Mouse (Mus musculus) heart, postnatal 10 days (tissue): ENCODE measurements around the gene Cpsf3. TPM values are rescaled to one million over a fixed set of nuclear protein-coding genes. Genes with fewer than 3 reads are reported as not detected.
A peak's percentile ranks its signal among the peaks of the same experiment; 100 is the strongest.

Source experiments
- DNase-seq, 2 experiments: peaks; one replicate each; pipeline ENCODE4 v3.0.0; 2021
- intact Hi-C: fragments of 180-260 bp; cut with DNase I; formaldehyde crosslinking; loops from one replicate; pipeline ENCODE4 v1.15.1; 2025
- total RNA-seq, 2 experiments: library from RNA; stranded (reverse); gene quantifications; 2 replicates each; pipeline ENCODE4 v1.2.3; 2021

The Cpsf3 gene
- total RNA-seq, 2 experiments from 2014 or later, result 42.9 to 46.0 TPM

GRCm38 (mm10) chr12:21286712-21287650 lies 1.8 kb downstream of the Cpsf3 start:
- DNase-seq, result peak; percentile 28 to 29
- intact Hi-C loops, result loop anchor here (1.0 kb wide), 1 partner anchor 130 kb away; the partner anchor contains the start of gene Ywhaq

DNA sequence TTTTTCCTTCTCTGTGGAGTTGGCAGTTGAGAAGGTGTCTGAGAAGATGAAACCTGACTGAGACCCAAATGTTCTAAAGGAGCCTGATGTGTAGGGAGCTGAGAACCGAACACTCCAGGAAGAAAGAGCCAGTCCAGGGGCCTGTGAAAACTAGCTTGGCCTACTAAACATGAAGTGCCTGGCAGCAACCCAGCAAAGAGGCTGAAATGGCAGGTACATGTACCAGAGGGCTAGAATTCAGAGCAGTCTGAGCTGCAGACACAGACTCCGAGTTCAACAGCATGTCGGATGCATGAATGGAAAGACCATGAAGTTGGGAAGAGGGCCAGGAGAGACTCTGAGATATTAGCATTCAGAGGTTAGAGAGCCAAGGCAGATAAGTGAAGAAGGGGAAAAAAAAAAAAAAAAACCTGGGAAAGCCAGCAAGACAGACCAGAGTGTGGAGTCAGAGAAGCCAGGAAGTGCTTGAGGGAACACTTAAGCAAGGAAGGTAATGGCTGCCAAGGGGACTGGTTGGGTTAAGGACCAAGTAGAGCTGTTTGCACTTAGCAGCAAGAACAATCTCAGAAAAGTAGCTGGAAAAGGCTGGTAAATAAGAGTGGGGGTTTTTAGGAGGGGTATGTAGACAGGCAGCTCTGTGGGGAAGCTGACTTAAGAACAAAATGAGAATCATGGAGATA lies 3.7 kb downstream of the Cpsf3 start:
- intact Hi-C loops, result no loop called here
- DNase-seq, result no peak

GRCm38 (mm10) chr12:21289651-21290050 lies 4.5 kb downstream of the Cpsf3 start:
- DNase-seq, result no peak

GRCm38 (mm10) chr12:21298856-21299255 lies 13.7 kb downstream of the Cpsf3 start:
- intact Hi-C loops, result no loop called here
- DNase-seq, result no peak

More at GRCm38 (mm10) chr12:21289651-21290050, 4.5 kb downstream of the Cpsf3 start:
- intact Hi-C loops, result no loop called here

- intact Hi-C loops, result no loop called here
- DNase-seq, result peak; percentile 35 to 59
Observed at GRCm38 (mm10) chr12:21301324-21301723, 16.1 kb downstream of the Cpsf3 start.

DNA sequence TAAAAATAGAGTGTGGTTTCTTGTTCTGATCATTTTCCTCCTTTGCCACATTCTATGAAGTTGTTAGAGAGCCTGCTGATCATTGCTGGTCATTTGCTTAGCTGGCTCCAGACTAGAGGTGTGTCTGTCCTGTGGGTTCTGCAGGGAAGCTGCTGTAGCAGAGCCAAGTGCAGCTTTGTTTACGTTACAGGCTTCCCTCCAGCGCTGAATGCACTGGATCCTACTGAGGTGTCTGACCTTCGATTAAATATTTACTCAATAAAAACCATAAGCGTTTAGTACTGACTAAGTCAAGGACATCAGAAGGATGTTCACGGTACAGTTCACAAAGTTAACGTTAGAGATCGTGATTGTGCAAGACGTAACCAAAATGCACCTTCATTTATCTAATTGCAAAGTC lies 16.7 kb downstream of the Cpsf3 start:
- DNase-seq, result no peak
- intact Hi-C loops, result no loop called here

DNA sequence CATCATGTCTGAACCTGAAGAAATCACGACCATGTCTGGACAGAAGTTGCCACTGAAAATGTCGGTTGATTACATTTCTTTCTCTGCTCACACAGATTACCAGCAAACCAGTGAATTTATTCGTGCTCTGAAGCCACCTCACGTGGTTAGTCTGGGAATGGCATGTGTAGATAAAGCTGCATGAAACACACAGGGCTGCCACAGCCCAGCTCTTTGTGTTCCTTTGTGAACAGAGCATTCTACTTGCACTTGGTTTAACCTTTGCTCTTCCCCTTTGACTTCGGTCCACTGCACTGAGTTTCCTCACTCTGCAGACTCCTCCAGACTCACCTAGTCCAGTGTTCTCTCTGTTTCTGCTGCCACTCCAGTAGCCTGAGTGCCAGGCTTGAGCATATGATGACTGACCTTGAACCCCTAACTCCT lies 17.2 kb downstream of the Cpsf3 start:
- peak in 1 of 2 experiments; percentile 15 for DNase-seq
- intact Hi-C loops, result no loop called here

DNA sequence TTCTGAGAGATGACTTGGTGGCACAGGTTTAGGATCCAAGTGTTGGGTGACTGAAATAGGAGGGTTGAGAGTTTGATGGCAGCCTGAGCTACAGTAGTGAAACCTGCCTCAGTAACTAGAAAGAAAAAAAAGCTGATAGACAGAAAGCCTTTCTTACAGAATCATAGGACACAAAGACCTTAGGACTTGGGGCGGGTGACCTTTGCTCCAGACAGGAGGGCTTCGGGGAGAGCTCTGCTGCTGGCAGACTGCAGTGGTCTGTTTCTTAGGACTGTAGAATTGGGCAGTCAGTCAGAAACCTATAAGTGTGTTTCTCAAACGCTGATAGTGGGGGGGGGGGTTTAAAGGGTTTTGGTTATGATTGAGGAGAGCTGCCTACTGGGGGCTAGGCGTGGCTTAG lies 20.6 kb downstream of the Cpsf3 start:
- DNase-seq, result no peak
- intact Hi-C loops, result no loop called here

DNA sequence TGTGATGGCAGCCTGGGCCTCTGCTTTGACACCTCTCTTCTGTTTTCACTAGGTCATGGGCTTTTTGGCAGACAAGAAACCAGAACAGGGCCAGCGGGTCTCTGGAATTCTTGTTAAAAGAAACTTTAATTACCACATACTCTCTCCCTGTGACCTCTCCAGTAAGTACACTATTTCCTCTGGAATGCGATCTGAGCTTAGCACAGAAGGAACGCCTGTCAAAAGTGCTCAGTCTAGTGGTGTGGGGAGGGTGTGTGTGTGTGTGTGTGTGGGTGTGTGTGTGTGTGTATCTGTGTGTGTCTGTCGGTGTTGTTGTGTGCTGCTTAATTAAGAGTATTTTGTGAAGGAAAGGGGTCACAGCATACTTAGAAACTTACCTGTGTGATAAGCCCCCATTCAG lies 21.5 kb downstream of the Cpsf3 start:
- DNase-seq, result no peak
- intact Hi-C loops, result no loop called here

GRCm38 (mm10) chr12:21312201-21312600 lies 27.0 kb downstream of the Cpsf3 start:
- no peak for DNase-seq
- intact Hi-C loops, result loop anchor here (10.0 kb wide), 1 partner anchor 303 kb away; no protein-coding TSS in a partner anchor

DNA sequence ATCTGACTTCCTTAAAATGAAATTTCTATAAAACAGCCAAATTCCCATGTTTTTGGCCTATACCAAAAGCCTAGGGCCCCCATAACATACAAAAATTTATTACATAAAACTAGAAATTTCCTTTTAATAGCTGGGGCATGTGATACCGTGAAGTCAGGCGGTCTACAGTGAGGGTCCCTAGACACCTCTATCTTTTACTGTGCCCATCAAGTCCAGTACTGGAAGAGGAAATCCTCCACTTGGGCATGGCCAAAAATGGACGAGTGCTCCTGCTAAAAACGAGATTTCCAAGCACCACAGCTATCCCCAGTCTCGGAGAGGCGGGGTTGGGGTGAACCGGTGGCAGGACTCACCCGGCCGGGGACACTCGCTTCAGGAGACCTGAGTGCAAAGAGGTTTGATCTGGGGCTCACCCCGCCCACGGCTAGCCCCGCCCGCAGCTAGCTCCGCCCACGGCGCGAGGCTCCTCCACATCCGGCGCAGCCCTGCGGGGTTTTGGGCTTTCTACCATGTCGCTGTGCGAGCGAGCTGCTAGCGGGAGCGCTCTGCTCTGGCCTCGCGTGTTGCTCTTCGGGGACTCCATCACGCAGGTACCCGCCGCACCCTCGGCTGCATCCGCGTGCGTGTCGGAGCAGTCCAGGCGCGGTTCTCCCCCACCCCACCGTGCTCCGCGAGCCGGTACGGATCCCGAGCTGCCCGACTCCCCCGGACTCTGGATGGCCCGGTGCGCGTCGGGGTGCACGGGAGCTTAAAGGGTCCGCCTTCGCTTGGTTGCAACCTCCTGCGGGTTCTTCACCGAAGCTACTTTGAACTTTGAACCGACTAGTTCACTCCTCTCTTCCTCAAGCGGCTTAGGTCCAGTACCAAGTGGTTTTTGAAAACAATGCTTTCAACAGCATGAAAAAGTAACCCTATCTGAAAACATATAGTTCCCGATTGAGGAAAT lies 31.0 kb downstream of the Cpsf3 start, which contains the start of gene Iah1:
Gene Iah1 (plus strand): TSS at position 467 of the 946 bp plus-strand sequence.
- DNase-seq, result peak; percentile 85 to 86
- intact Hi-C loops, result loop anchor here (5.0 to 10.0 kb wide), 3 partner anchors 101 to 389 kb away; partner anchors contain the start of gene Ywhaq

DNA sequence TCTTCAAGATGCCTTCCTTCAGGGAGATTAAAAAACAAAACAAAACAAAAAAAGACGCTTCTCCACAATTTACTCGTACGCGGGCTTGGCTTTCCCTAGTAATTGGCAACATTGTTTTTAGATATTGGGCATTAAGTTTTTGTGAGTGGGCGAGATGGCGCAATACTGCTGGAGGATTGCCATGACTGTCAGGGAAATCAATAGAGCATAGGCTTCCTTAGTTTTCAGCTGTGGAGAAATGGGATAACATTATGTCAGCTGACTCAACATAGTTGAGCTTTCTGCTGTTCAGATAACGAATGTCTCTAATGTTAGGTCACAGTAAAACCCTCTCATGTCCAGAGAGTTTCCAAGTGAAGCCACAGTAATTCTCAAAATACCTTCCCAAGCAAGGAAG lies 31.7 kb downstream of the Cpsf3 start:
- intact Hi-C loops, result loop anchor here (5.0 to 10.0 kb wide), 3 partner anchors 100 to 390 kb away; partner anchors contain the start of gene Ywhaq
- DNase-seq, result peak; percentile 46 to 52

- intact Hi-C loops, result loop anchor here (5.0 to 10.0 kb wide), 3 partner anchors 99 to 391 kb away; partner anchors contain the start of gene Ywhaq
- DNase-seq, result peak; percentile 68 to 76
Observed at GRCm38 (mm10) chr12:21318143-21318895, 33.1 kb downstream of the Cpsf3 start.

DNA sequence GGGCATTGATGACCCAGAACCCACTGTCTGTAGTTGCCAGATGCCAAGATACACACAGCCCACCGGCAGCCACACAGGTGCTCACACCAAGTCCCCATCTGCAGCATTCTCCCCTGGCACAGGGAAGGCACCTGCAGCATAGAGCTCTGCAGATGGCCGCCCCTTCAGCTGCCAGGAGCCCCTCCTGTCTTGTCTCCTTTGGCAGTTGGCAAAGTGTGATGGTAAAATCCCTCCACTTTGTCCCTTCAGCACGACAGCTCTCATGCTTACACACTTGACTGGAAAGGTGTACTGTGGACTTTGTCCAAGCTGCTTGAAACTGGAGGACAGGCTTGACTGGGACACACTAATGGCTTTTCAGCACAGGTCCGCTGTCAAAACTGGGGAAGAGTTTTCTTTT lies 35.1 kb downstream of the Cpsf3 start:
- DNase-seq, result no peak
- intact Hi-C loops, result no loop called here

- intact Hi-C loops, result no loop called here
- no peak for DNase-seq
Observed at GRCm38 (mm10) chr12:21321170-21321569, 36.0 kb downstream of the Cpsf3 start.

- DNase-seq, result no peak
- intact Hi-C loops, result no loop called here
Observed at GRCm38 (mm10) chr12:21322296-21322695, 37.1 kb downstream of the Cpsf3 start.

DNA sequence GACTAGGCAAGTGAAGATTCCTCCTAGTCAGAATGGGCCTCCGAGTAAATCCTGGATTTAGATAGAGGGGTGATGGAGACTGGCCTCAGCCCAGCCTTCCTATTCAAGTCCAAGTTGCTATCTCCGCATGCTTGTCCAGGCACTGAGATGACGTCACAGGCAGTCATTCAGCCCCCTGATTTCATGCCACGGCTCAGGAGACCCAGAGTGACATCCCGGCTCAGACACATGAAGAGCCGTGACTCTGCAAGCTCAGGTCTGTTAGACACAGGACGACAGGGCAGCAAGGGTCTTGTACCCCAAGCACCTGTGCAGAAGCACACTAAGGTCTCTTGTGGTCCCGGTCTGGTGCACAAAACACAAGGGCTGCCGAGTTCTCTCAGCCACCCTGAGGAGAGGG lies 37.7 kb downstream of the Cpsf3 start:
- no peak for DNase-seq
- intact Hi-C loops, result no loop called here

GRCm38 (mm10) chr12:21324101-21324500 lies 38.9 kb downstream of the Cpsf3 start:
- no peak for DNase-seq
- intact Hi-C loops, result no loop called here

DNA sequence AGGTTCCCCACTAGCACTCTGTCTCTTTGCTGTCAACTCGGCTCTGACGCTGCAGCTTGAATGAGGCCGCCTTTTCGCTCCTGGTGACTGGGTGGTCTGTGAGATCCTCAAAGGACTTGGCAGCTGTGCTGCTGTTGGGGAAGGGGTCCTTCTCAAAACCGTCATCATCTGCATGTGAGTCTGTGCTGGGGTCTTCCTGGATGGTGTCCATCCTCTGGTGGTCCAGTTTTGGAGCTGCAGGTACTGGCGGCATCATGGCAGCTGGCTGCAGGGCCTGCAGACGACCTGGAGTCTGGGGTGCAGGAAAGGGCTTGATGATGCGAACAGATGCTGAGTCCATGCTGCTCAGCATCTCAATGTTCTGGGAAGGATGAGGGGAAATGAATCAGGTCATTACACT lies 40.1 kb downstream of the Cpsf3 start:
- no peak for DNase-seq
- intact Hi-C loops, result no loop called here
